Mouse (Mus musculus): ENCODE data around the gene Eml5.
A peak's percentile ranks its signal among the peaks of the same experiment; 100 is the strongest.

GRCm38 (mm10) chr12:98746131-98746530, 155.2 kb downstream of the Eml5 start:
- TF ChIP-seq SRF (IDR thresholded peaks at IDR 0.05; ENCODE audit: control insufficient read depth, insufficient read length, low read depth) (no peak), POLR2AphosphoS2 (IDR thresholded peaks at IDR 0.05; ENCODE audit: insufficient read length, low read depth) (no peak), POLR2A (IDR thresholded peaks at IDR 0.05; ENCODE audit: insufficient read length, low read depth) (no peak), CEBPB (IDR thresholded peaks at IDR 0.05; ENCODE audit: insufficient read depth, poor library complexity, severe bottlenecking) (no peak), MYOD1 (IDR thresholded peaks at IDR 0.05; ENCODE audit: control insufficient read depth in 1 of 3, insufficient read length in 2 of 3, low read depth in 2 of 3) (peak in 2 of 3 experiments; percentile 19 to 51), MYOG (IDR thresholded peaks at IDR 0.05; ENCODE audit: control insufficient read depth in 1 of 3, insufficient read depth in 1 of 3, insufficient read length in 2 of 3, low read depth in 2 of 3) (peak in 2 of 3 experiments; percentile 35 to 38), USF1 (IDR thresholded peaks at IDR 0.05; ENCODE audit: low read depth) (no peak), E2F4 (IDR thresholded peaks at IDR 0.05; ENCODE audit: insufficient read depth) (no peak)

All from myocyte (in vitro differentiated cells).